Mouse (Mus musculus): ENCODE results near the gene Mfap1b.
"Not testable (repeated sequence)": the region's sequence is repeated elsewhere in the genome, so short reads cannot be mapped to it uniquely, and the experiment has no call there.

Mfap1b gene

DNA sequence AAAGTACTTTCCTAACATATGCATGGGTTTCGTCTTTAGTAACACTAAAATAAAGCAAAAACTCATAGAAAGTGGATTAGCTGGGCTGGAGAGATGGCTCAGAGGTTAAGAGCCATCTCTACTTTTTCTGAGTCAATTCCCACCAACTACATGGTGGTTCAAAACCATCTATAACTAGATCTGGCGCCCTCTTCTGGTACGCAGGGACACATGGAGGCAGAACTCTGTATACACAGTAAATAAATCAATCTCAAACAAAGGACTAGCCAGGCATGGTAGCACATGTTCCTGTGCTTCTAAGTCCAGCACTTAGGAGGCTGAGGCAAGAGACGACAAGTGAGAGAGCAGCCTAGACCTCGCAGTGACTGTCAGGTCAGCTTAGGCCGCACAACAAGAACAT, 4.9 kb downstream of the Mfap1b start:
- DNase-seq: not testable (repeated sequence)

DNA sequence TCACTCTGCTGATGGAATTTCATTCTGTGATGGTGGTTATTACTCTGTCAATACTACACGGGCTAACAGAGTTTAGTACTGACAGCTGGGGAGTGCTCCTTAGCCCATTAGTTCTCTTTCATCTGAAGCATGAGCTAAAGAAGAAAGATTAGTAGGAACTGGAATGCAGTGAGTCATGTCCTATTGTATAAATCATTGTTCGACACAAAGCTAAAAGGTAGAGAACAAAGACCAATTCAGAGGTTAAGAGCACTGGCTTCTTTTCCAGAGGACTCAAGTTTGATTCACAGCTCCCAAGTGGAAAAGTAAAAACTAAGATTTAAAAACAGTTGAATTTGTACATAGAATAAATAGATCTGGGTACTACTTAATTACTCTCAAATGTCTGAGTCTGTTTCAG, 13.8 kb downstream of the Mfap1b start:
- no peak for DNase-seq

DNA sequence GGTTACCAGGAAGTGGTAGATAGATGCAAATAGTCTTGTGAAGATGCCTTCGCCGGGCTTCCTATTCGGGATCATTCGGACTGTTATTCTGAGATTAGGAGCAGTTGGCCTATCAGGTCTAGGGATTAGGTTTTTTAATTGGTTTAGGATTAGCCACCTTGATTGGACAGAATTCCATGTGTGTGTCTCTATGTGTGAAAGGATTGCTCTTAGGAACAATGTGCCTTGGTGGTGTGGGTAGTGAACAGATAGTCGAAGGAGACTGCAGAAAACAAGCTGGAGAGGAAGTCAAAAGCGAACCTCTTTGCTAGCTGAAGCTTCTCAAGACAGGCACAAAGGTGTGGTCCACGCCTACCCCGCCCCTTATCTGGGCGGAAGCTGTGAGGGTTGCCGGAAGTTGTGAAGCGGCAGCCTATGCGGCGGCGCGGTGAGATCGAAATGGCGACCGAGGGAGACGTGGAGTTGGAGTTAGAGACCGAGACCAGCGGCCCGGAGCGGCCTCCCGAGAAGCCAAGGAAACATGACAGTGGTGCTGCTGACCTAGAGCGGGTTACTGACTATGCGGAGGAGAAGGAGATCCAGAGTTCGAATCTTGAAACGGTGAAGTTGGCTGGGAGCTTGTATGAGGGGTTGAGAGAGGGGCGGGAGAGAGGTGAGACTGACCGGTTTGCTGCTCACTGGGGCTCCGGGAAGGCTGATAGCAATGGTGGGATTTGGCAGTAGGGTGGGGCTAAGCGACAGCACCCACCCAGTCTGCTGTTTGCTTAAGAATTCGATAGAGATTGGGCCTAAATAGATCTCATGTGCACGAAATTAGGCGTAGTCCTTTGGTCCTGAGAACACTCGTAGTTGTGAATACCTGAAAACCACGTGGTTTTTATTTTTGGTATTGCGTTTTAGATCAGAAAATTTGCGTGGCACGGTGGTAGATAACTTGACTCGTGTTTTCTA, 16.9 kb downstream of the Mfap1b start, which contains the start of gene Serinc4:
Gene Serinc4 (minus strand): TSS at position 90 of the 951 bp plus-strand sequence.
- peak; percentile 84 to 90 for DNase-seq

DNA sequence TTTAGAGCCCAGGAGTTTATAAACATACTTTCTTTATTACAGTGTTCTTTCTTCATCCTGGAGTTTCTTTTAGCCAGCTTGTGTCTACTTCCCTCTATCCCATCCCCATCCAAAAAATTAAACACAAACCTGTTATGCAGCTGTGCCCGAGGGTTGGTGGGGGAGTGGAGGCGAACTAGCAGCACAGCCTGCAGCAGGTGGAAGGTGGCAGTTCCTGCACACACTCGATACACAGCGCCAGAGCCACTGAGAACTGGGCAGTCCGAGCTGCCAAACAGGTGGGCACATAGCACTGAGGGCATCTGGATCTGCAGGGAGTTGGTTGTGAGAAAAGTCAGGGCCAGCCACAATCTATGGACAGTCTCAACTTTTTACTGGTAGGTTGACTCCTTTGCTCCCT, 18.3 kb downstream of the Mfap1b start:
- DNase-seq: no peak

DNA sequence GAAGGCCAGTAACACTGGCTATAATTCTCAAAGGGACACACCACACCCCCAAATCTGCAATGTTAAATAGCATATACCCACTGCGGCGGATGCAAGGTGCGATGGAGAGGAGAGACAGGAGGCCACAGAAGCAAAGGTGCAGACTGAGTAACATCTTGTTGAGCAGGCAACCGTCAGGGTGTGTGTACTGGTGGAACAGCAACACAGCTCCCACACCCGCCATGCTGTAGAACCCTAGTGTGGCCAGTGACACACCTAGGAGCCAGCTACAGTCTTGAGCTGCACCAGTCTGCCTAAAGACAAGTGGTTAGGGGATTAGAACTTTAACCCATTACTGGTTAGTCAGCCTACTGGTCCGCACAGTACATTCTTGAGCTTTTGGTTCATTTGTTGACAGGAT, 19.9 kb downstream of the Mfap1b start:
- DNase-seq: no peak

DNA sequence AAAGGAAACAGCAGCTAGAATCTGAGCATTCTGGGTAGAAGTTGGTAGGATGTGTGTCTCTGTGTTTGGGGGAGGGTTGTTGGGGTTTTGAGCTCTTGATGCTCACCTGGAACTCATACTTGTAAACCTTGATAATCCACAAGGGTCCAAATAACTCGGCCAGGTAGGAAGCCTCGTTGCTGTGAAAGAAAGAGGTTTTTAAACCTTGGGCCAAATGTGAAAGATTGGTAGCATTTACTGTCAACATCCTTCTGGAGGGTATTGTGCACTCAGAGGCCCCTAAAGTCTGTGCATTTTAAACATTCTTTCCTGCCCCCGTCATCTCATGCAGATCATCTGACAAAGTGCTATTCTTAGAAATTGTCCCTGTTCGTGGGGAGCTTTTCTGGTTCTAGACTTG, 20.9 kb downstream of the Mfap1b start, which contains the start of gene Hypk:
Gene Hypk (plus strand): TSS at position 301 of the 400 bp plus-strand sequence.
- no peak for DNase-seq

DNA sequence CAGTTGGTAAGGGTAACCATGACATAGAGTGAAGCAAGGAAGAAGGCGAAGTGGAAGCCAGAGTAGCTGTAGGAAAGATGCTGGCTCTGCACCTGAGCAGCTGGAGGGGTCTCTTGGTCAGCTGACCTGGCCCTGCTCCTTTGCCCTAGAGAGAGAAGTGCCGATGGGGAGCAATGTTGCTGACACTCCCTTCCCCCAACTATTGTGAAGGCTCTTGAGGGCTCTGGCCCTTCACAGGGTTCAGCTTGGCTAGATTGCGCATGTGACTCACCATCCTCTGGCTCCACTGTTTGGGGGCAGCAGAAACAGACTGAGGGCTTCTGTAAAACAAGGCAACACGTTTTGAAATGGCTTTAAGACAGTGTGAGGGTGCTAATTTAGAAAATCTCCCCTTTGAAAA, 21.5 kb downstream of the Mfap1b start:
- no peak for DNase-seq

DNA sequence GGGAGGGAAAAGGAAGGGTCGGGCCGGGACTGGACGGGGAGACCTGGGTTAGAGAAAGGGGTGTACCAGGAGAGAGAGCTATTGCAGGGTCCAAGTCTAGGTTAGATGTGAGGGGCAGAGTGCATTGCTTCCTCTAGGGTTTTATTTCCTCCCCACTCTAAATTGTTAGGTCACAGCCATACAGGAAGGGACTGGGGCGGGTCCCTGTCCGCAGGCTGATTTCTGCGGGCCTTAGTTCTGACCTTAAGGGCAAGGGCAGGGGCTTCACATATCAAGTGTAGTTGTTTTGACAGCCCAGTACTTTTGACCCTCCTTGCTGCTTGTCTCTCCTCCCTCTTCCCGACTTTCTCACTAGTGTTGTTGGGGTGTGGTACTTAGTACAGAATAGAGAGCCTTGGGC, 23.8 kb downstream of the Mfap1b start:
- DNase-seq: no peak

DNA sequence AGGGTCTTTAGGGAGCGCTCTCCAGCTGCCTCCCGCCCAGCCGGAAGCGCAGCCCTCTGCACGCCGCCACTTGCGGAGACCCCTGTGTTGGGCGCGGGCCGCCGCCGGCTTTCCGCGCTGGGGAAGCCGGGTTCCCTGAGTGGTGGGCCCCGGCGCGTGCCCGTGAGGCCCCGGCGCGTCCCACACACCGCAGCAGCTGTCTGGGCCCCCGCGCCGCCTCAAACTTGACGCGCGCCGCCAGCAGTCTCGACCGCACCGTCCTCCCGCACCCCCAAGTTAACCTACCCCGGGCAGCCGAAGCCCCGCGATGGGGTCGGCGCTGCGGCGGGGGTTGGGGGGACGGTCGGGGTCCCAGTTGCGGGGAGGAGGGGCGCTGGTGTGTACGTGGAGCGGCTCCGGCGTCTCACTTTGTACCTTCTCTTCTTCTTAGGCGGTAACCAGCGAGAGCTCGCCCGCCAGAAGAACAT, 24.3 kb downstream of the Mfap1b start:
- DNase-seq: peak in 1 of 2 experiments; percentile 42

DNA sequence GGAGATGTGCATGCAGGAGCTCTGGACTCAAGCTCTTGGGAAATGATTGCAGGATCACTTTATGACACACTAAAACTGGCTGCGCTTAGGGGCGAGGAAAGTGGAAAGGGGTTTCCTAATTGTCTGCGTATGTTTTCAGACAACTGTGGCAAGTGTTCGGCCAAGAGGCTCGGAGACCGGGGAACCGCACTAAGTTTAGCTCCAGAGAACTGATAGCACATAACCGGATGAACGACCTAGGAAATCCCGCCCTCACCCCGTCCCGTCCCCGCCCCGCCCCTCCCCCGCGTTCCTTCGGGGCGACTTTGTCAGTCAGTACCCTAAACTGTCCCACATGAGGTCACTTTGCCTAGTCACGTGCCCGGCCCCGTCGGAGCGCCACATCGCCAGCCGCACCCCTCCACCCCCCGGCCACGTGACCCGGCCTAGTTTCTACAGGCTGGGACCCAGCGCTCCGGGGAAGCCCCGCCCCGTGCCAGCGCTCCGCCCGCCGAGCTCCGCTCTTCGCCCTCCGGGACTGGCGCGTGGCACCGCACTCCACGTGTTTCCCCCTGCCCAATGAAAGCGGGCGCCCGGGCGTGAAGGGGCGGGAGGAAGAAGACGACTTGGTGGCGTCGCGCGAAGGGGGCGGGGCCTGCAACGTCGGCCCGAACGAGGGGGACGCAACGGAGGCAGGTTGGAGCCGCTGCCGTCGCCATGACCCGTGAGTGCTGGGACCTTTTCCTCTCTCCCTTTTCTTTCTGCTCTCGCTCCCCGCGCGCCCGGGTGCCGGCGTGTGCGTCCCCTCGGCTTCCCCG, 24.9 kb downstream of the Mfap1b start, which contains the start of gene Serf2:
Gene Serf2 (plus strand): TSS at position 457 of the 797 bp plus-strand sequence.
- peak; percentile 98 to 100 for DNase-seq

DNA sequence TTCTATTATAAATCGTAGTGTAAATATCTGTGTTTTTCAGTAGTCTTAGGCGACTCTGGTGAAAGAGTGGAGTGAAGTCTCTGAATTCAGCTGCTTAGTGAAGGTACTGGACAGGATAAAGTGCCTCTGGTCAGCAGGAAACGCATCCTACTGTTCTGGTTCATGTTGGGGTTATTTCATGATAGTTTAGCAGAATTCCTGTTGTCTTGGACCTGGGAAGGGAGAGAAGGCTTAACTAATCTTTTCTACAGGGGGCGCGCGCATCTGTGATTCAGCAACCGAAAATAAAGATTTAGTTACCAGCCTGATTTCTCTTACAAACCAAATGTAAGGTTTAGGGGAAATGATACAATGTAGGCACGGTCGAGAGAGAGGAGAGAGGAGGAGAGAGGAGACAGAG, 25.7 kb downstream of the Mfap1b start:
- DNase-seq: peak; percentile 35 to 45

DNA sequence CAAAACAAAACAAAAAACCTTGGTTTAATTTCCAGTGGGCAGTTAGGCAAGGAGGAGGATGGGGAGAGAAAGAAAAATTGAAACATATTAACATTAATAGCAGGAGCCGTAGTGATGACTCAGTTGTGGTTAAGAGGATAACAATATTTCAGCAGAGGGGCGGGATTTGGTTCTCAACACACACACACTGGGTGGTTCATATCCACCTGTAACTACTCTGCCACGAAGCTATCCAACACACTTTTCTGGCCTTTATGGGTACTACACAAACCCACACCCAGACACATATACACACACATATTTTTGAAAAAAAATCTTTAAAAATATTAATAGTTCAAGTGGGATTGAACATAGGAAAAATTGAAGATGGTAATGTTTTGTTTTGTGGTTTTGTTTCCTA, 26.9 kb downstream of the Mfap1b start:
- no peak for DNase-seq

DNA sequence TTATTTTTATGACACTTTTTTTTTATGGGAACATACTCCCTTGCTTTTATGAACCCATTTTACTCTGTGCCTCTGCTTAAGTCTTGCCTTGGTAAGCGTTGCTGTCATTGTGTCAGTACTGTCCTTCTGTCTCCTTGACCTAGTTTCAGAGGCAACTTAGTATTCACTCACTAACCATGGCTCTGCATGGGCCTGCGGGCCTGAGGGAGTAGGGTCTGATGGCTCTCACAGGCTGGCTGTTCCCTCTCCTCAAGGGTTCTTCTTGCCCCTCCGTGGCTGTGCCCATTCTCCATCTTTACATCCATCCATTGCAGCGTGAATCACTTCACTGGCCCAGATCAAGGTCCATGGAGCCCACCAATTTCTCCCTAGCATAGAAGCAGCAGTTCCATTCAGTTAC, 27.4 kb downstream of the Mfap1b start:
- no peak for DNase-seq

DNA sequence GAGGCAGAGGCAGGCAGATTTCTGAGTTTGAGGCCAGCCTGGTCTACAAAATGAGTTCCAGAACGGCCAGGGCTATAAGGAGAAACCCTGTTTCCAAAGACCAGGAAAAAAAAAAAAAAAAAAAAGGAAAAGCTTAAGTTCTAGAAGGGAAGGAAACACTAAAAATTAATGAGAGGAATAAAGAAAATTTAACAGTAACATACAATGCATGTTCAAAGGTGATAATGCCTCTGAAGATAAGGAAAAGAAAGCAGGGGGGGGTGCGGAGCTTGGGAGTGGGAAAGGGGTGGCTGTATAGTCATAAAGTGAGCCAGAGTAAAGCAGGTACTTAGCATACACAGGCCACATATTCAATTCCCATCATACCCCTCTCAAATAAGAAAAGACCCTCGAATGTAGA, 28.8 kb downstream of the Mfap1b start:
- DNase-seq: no peak

DNA sequence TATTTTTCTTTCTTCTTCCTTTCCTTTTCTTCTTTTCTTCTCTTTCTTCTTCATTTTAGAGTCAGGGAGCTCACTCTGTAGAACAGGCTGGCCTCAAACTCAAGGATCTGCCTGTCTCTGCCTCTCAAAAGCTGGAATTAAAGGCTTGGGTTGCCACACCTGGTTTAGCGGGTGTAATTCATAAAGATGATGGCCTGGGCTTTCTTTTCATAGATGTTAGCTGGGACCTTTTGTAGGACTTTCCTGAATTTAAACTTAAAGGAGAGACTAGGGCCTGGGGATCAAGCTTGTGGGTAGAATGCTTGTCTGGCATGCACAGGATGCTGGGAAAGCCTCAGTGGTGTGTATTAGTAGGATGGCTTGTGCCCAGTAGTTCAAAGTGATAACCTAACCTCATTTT, 29.7 kb downstream of the Mfap1b start, which contains the start of gene Ell3:
Gene Ell3 (minus strand): TSS at position 101 of the 400 bp plus-strand sequence.
- no peak for DNase-seq

DNA sequence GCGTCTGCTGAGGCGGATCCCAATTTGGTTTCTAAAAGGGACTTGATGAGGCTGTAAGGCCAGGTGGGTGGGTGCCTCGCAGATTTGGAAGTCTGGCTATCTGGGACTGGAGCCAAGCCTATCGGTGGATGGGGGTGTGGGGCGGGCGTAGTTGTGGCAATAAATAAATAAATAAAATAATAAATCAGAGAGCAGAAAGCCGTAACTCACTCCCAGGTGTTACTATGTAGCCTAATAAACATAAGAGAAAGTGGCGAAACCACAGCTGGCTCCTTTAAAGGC, 30.9 kb downstream of the Mfap1b start:
- DNase-seq: no peak

DNA sequence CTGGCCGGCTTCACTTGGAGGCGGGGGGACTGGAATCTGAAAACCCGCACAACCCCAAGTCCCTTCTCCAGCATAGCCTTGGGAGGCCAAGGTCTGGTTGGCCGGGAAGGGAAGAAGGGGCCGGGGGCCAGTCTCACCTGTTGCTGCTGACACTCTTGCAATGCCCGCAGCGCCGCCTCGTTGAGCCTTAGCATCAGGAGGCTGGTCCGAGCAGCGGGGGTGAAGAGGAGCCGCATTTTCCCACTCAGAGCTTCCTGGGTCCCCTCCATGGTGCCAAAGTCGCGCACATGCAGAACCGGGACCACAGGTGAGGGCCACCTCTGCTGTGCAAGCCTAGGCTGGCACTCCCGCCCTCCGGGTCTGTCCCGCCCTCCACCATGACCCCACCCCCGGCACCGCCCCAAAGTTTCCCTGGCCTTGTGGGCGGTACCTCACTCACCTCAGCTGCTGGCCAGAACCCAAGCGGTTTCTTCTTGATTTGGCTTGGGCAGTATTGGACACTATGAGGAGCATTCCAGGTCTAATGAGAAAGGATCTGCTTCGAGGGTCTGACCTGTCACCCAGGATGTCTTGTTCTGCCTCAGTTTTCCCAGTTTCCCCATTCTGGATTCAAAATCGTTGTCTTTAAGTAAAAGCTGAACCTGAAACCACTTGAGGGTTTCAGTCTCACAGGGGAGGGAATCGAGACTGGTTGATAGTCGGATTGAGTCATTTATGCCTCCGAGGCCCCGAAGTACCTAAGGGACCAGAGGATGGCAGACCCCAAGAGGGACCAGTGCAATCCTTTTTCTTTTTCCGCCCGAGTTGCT, 31.4 kb downstream of the Mfap1b start:
- peak; percentile 61 to 65 for DNase-seq

DNA sequence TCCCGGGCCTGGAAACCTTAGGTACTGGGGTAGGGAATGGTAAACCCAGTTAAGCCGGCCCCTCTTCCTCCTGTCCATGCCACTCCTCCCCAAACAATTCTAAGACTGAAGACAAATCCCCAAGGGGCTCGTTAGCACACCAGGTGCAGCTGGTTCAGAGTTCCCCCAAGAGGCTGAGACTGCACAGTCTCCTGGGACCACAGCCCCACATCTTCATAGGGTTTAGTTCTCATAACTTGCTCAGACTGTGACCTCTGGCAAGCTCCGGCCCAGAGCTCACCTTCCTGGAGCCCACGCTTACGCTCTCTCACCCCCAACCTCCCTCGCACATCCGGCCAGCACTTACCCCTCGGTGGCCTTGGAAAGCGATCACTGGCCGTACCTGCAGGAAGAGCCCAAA, 32.1 kb downstream of the Mfap1b start:
- DNase-seq: no peak

DNA sequence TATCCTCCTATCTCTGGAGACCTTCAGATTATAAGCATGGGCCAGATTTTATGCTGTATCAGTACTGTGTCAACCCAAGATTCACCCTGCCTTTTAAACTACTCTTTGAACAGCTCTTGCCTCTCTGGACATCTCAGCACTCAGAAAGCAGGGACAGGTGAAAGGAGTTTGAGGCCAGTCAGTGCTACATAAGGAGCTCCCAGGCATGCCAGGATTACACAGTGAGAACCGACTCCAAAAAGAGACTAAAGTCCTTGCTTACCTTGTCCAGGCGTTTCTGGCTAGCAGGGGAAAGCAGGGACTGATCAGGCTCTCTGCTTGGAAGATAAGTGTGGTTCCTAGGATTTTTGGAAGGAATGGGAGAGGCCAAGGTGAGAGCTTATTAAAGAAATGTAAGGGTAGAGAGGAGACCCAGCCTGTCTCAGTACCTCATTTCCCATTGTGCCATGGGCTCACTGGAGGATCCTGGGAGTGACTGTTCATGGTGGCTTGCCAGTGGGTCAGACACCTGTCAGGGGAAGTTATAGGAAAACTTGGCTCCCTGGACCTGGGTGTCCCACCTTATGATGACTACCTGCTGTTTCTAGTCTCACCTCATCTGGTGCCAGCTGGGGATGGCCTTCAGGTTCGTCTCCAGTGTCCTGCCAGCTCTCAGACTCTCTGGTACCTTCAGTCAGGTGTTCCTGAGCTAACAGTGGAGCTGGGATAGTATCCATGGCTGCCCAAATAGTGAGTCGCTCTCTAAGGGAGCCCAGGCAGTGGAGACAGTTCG, 32.8 kb downstream of the Mfap1b start:
- DNase-seq: no peak

DNA sequence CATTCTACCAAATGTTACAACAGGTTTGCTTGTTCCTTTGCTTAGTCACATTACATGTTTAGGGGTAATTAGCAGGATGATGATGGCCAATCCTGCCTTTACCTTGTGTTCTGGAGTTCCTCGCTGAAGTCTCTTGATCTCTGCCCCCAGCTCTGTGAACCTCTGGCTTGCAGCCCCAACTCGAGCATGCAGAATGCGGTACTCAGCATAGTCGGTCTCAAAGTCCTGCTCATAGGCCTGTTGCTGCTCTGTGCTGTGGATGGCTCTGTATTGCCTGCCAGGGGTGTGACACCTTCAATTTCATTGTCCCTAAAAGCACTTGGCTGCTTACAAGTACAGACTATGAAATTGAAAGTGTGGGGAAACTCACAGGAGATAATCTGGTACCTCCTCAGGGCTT, 34.1 kb downstream of the Mfap1b start:
- DNase-seq: no peak

DNA sequence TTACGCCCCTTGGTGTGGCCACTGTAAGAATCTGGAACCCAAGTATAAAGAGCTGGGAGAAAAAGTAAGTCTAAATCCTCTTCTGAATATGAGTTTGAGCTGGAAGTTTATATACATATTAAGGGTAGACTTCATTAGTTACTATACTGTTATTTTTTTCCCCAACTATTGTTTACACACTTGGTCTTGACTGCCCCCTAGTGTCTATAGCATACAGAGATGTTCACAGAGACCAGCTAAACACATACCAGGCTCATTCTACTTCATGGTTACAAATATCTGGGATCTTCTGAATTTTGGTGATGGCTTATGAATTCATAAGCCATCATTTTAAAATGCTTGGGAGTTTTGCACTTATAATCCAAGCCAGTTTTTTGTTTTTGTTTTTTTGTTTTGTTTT, 39.0 kb downstream of the Mfap1b start:
- no peak for DNase-seq

DNA sequence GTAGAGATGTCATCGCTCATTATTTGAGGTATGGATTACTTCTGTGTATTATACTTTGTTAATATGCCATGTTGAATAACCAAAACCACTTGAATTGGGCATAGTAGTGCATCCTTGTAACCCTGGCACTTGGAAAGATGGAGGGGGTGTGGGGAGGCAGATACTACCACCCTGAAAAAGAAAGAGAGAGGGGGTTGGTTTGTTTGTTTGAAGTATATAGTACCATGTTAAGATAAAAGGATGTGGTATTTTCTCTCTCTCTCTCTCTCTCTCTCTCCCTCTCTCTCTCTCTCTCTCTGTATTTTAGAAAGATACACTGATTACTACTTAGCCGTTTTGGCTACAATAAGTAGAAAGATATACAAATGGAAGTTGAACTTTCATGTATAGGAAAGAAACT, 48.0 kb downstream of the Mfap1b start:
- DNase-seq: no peak
